Mouse (Mus musculus) stomach, embryonic 16.5 days (tissue): ENCODE data around the gene Ppm1g. TPM values are rescaled to one million over a fixed set of nuclear protein-coding genes. Genes with fewer than 3 reads are reported as not detected.
A peak's percentile ranks its signal among the peaks of the same experiment; 100 is the strongest.

Experiments used
- ATAC-seq: fragments of 200-750 bp; cut with Nextera tagmentation; 2 replicates; pipeline ENCODE4 v1.8.0; 2017; ENCODE audit warnings: moderate number of reproducible peaks, moderate TSS enrichment; ENCODE audit not compliant: insufficient read depth, low FRiP score
- H3K27ac ChIP-seq: fragments of 300-500 bp; sonication (generic); 2 replicates; pipeline ENCODE4 v1.5.1; 2014; ENCODE audit warnings: low read length
- H3K27me3 ChIP-seq: fragments of 300-500 bp; sonication (generic); 2 replicates; pipeline ENCODE4 v1.6.1; 2014; ENCODE audit warnings: low read length, control low read depth, mixed read lengths; ENCODE audit not compliant: control insufficient read depth, insufficient read depth
- H3K36me3 ChIP-seq: fragments of 300-500 bp; sonication (generic); 2 replicates; pipeline ENCODE4 v1.6.1; 2014; ENCODE audit warnings: low read length; ENCODE audit not compliant: control insufficient read depth, insufficient read depth
- H3K4me1 ChIP-seq: fragments of 300-500 bp; sonication (generic); 2 replicates; pipeline ENCODE4 v1.6.1; 2014; ENCODE audit warnings: low read length, control low read depth, mixed read lengths; ENCODE audit not compliant: control insufficient read depth, insufficient read depth
- H3K4me2 ChIP-seq: fragments of 300-500 bp; sonication (generic); 2 replicates; pipeline ENCODE4 v1.6.1; 2014; ENCODE audit warnings: low read depth, low read length, mixed read lengths
- H3K4me3 ChIP-seq: fragments of 300-500 bp; sonication (generic); replicated peaks from 2 replicates; pipeline ENCODE4 v1.5.1; 2014; ENCODE audit warnings: mild to moderate bottlenecking, low read length
- H3K9ac ChIP-seq: fragments of 300-500 bp; sonication (generic); 2 replicates; pipeline ENCODE4 v1.6.1; 2014; ENCODE audit warnings: low read length
- H3K9me3 ChIP-seq: fragments of 300-500 bp; sonication (generic); replicated peaks from 2 replicates; pipeline ENCODE4 v1.6.1; 2016; ENCODE audit warnings: low read length, control low read depth; ENCODE audit not compliant: control insufficient read depth
- WGBS: fragments of 180-500 bp; shearing (Covaris S2); extraction: QIAGEN DNeasy Blood & Tissue Kit; methylation state at CpG from one replicate; pipeline ENCODE4 v1.1.7; 2014; 5-methylcytosine and 5-hydroxymethylcytosine counted together
- polyA plus RNA-seq: library from polyadenylated mRNA; unstranded; fragments of >200 nt; fragmentation: Nextera tagmentation; extraction: Ambion mirVana; gene quantifications from 2 replicates; pipeline ENCODE4 v1.2.1, GENCODE M21; 2015

Ppm1g gene
- polyA plus RNA-seq, 1 experiment from 2014 or later = 108 TPM

DNA sequence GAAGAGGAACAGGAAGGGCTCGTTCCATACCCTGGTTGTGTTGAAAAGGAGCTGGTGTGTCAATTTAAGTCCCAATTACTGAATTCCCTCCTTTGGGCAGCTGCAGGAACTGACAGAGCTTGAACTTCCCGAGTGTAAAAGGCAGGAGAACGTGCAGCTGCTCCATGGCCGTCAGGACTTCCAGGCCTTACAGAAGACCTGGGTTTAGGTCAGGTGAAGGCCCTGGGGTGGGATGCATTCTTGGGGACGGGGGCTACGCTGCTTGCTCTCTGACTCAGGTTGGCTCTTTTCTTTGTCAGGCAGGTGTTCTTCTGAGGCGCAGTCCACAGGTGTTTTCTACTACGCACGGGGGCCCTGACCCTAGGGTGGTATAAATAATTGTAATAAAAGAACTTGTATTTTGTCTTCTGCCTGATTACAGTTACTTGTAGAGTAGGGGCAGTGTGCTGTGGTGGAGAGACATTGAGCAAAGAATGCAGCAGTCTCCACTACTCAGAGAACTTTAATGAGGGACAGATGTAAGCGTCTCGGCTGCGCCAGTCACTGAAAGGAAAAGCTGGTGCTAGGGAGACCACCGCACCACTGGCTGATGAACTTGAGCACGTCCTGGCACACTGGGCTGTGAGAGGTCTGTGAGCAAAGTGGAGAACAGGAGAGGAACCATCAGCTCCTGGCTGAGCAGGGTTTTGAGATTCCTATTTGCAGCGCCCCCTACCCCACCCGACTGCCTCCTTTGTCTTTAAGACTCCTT lies 32.5 kb upstream of the Ppm1g start:
- Histone ChIP-seq H3K4me3 (peak overlapping the region; percentile 48), H3K4me1 (peaks cover 16% of the 10 kb centered on the region), H3K36me3 (peaks cover 28% of the 10 kb centered on the region), H3K27me3 (no peaks in the 10 kb centered on the region), H3K4me2 (peak overlapping the region; percentile 48), H3K27ac (peak overlapping the region; percentile 86), H3K9ac (peak overlapping the region; percentile 65), H3K9me3 (no peaks in the 10 kb centered on the region)
- 70% methylated on average over 16 of the region's 16 CpGs for WGBS
- ATAC-seq = no peak

- Histone ChIP-seq H3K4me3 (peak overlapping the region; percentile 48), H3K9me3 (no peaks in the 10 kb centered on the region), H3K4me2 (peak overlapping the region; percentile 48), H3K36me3 (peaks cover 33% of the 10 kb centered on the region), H3K4me1 (peaks cover 16% of the 10 kb centered on the region), H3K9ac (peak overlapping the region; percentile 65), H3K27me3 (no peaks in the 10 kb centered on the region), H3K27ac (peak overlapping the region; percentile 80)
- WGBS = 46% methylated on average over 10 of the region's 10 CpGs
- ATAC-seq = no peak
Observed at GRCm38 (mm10) chr5:31252151-31252550, 31.7 kb upstream of the Ppm1g start.

- peak within 1 kb of the TSS; percentile 80 for H3K27ac ChIP-seq
- no peaks in the 10 kb centered on the region for H3K27me3 ChIP-seq
- peak within 1 kb of the TSS; percentile 48 for H3K4me3 ChIP-seq
- H3K36me3 ChIP-seq = peaks cover 36% of the 10 kb centered on the region
- peaks cover 16% of the 10 kb centered on the region for H3K4me1 ChIP-seq
- 21% methylated on average over 44 of the region's 47 CpGs for WGBS
- ATAC-seq = peak; percentile 92
- peak within 1 kb of the TSS; percentile 48 for H3K4me2 ChIP-seq
- H3K9ac ChIP-seq = peak within 1 kb of the TSS; percentile 65
- H3K9me3 ChIP-seq = no peaks in the 10 kb centered on the region
Observed at GRCm38 (mm10) chr5:31251541-31252101, 31.1 kb upstream of the Ppm1g start, which contains the start of gene Krtcap3. TSS of gene Krtcap3 (plus strand) at chr5:31251691.

- Histone ChIP-seq H3K4me1 (peaks cover 16% of the 10 kb centered on the region), H3K27me3 (no peaks in the 10 kb centered on the region), H3K9me3 (no peaks in the 10 kb centered on the region), H3K4me3 (no peak overlapping the region), H3K27ac (no peak overlapping the region), H3K4me2 (no peak overlapping the region), H3K36me3 (peaks cover 38% of the 10 kb centered on the region), H3K9ac (no peak overlapping the region)
- ATAC-seq = no peak
- WGBS = 61% methylated on average over 4 of the region's 4 CpGs
Observed at GRCm38 (mm10) chr5:31250716-31251115, 30.2 kb upstream of the Ppm1g start.

DNA sequence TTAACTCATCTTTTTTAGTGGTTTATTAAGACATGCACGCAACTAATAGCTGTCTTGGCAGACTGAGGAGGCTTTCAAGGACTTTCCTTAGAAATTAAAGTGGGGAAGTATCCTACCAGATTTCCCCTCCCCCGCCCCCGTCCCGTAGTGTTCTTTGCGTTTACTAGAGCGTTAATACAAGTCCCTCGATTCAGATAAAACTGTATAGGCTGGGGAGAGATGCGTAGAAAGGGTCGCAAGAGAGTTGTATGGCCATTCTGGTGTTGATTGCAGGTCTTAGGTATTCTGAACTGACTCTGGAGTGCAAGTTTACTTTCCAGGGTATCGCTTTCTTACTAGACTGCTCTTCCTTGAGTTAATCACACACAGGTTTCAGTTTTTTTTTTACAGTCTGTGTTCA lies 21.7 kb upstream of the Ppm1g start:
- 21% methylated on average over 10 of the region's 10 CpGs for WGBS

GRCm38 (mm10) chr5:31241522-31242034 lies 21.1 kb upstream of the Ppm1g start:
- Histone ChIP-seq H3K27ac (peak overlapping the region; percentile 99), H3K4me2 (peak overlapping the region; percentile 93), H3K27me3 (no peaks in the 10 kb centered on the region), H3K36me3 (peaks cover 14% of the 10 kb centered on the region; the same call in 1 of the 2 replicates), H3K4me1 (peaks cover 5% of the 10 kb centered on the region), H3K9me3 (no peaks in the 10 kb centered on the region), H3K4me3 (peak overlapping the region; percentile 88), H3K9ac (peak overlapping the region; percentile 99)
- no peak for ATAC-seq
- under 1% methylated on average over 13 of the region's 13 CpGs for WGBS

More for the DNA sequence above, 21.7 kb upstream of the Ppm1g start:
- no peaks in the 10 kb centered on the region for H3K27me3 ChIP-seq
- H3K27ac ChIP-seq = no peak overlapping the region
- H3K9me3 ChIP-seq = no peaks in the 10 kb centered on the region
- H3K9ac ChIP-seq = peak overlapping the region; percentile 99
- peak overlapping the region; percentile 88 for H3K4me3 ChIP-seq
- H3K36me3 ChIP-seq = peaks cover 17% of the 10 kb centered on the region; the same call in 1 of the 2 replicates
- peaks cover 5% of the 10 kb centered on the region for H3K4me1 ChIP-seq
- peak overlapping the region; percentile 93 for H3K4me2 ChIP-seq
- ATAC-seq = no peak

DNA sequence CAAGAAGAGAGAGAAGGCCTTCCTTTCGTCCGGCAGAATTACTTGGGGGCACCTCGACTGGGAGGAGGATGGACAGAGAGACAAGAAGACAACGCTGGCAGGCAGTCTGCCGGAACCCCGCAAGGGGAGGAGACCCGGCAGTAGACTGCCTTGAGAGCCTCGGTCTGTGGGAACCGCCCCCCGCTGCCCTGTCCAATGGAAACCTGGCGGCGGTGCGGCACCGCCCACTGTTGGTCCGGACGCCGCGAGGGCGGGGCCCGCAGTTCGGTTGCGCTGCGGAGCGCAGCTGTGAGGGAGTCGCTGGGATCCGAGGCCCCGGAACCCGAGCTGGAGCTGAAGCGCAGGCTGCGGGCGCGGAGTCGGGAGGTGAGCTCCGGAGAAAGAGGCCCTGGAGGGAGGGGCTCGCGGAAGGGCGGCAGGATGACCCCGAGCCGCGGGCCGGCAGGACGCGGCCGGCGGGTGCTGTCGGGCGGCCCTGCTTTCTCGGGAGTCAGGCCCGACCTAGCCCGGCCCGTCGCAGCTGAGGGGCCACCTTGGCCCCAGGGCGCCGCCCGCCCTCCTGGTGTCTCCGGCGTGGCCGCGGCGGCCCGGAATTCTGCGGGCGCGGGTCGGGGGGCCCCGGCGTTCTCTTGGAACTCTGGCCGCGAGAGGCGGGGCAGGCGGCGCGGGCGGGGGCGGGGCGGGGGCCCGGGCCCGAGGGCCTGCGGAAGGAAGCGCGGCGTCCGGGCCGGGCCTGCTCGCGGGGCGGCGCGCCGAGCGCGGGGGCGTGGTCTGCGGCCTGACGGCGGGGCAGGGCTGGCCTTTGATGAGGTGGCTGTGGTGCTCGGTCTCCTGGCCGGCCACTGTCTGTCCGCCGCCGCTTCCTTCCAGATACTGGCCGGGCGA lies 20.4 kb upstream of the Ppm1g start, which contains the start of the genes Nrbp1 and Gm9970:
Gene Nrbp1 (plus strand): TSS at position 228 of the 885 bp plus-strand sequence.
Gene Gm9970 (minus strand): TSS at position 596 of the 885 bp plus-strand sequence.
- Histone ChIP-seq H3K27me3 (no peaks in the 10 kb centered on the region), H3K9ac (peak within 1 kb of the TSS; percentile 99), H3K27ac (peak within 1 kb of the TSS; percentile 99), H3K4me3 (peak within 1 kb of the TSS; percentile 88), H3K9me3 (no peaks in the 10 kb centered on the region), H3K4me2 (peak within 1 kb of the TSS; percentile 93), H3K4me1 (peaks cover 5% of the 10 kb centered on the region), H3K36me3 (peaks cover 14% of the 10 kb centered on the region; the same call in 1 of the 2 replicates)
- peak; percentile 99 for ATAC-seq
- under 1% methylated on average over 86 of the region's 103 CpGs for WGBS

DNA sequence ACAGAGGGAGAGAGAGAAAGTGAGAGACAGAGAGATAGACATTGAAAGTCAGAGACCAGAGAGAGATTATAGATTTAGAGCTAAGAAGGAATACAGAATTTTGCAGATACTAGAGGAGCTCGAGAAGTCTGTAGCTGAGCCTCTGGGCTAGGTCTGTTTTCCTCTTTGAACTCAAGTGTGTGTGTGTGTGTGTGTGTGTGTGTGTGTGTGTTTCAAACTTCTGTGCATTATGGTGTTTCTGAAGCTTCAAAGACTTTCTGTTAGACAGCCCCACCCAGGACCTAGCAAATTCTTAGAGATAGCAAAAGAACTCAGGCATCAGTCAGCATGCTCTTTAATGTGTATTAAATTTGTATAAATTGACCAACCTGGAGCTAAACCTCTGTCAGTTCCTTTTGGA lies 6.2 kb upstream of the Ppm1g start:
- H3K4me2 ChIP-seq = no peak overlapping the region
- no peaks in the 10 kb centered on the region for H3K9me3 ChIP-seq
- H3K27me3 ChIP-seq = no peaks in the 10 kb centered on the region
- 68% methylated on average over 1 of the region's 1 CpGs for WGBS
- no peak overlapping the region for H3K4me3 ChIP-seq
- H3K4me1 ChIP-seq = no peaks in the 10 kb centered on the region
- H3K36me3 ChIP-seq = no peaks in the 10 kb centered on the region
- no peak overlapping the region for H3K9ac ChIP-seq
- no peak for ATAC-seq
- no peak overlapping the region for H3K27ac ChIP-seq
